Mouse (Mus musculus): ENCODE data around the gene Vmn2r72. TPM values are rescaled to one million over a fixed set of nuclear protein-coding genes. Genes with fewer than 3 reads are reported as not detected.

The Vmn2r72 gene
- not detected for total RNA-seq (2021)

DNA sequence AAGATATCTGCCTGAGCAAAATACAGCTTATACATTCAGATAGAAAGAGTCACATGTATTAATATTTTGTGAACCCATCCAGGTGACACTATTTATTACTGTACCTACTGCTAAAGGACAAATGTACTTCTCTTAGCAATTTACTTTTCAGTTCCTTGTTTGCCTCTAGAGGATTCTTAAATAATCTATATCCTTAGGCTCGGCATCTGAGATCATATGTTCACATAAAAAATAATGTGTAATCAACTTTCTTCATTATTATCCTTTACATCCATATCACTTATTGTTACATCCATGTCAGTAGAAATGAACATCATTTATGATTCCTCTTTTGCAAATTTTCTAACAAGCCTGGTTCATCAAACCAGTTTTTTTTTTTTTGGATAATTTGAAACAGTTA, at the start of gene Vmn2r72:
Vmn2r72 (minus strand) TSS at position 101 of the 400 bp plus-strand sequence.
- intact Hi-C loops (cut with DNase I): no loop called here
- no peak for DNase-seq

Other genes starting within 250 kb of the Vmn2r72 start
- not detected for gene Vmn2r71, start 192.0 kb downstream of the Vmn2r72 start, total RNA-seq (2021)
- not detected for gene Vmn2r70, start 185.9 kb downstream of the Vmn2r72 start, total RNA-seq (2021)
- not detected for gene Vmn2r73, start 121.2 kb upstream of the Vmn2r72 start, total RNA-seq (2021)
- not detected for gene Vmn2r74, start 206.5 kb upstream of the Vmn2r72 start, total RNA-seq (2021)

All from left cerebral cortex, postnatal 4 days (tissue).